Mouse (Mus musculus) myocyte (in vitro differentiated cells): ENCODE measurements at regions not wholly inside any gene's neighbourhood (a gene's known extent, or its start where the extent isn't known, plus 50 kb on each side); places are given as distances from the start of the nearest gene placed in this dataset.

Experiments used
- H3K27me3 ChIP-seq: one replicate; pipeline ENCODE4 v1.6.1; 2011; ENCODE audit not compliant: control insufficient read depth, insufficient read depth, insufficient read length
- H3K36me3 ChIP-seq: one replicate; pipeline ENCODE4 v1.6.1; 2011; ENCODE audit not compliant: control insufficient read depth, insufficient read depth
- H3K4me2 ChIP-seq: one replicate; pipeline ENCODE4 v1.6.1; 2011; ENCODE audit warnings: low read depth, control low read depth
- H3K4me3 ChIP-seq: one replicate; pipeline ENCODE4 v1.5.1; 2011; ENCODE audit warnings: mild to moderate bottlenecking, control low read depth, moderate library complexity
- H3K79me2 ChIP-seq: one replicate; pipeline ENCODE4 v1.6.1; 2011; ENCODE audit not compliant: control insufficient read depth, insufficient read depth
- H3ac ChIP-seq: one replicate; pipeline ENCODE4 v1.6.1; 2011; ENCODE audit not compliant: control insufficient read depth, insufficient read length
- CEBPB ChIP-seq: IDR thresholded peaks from 2 replicates; pipeline ENCODE4 v1.6.1; 2011; ENCODE audit warnings: mild to moderate bottlenecking, moderate library complexity; ENCODE audit not compliant: poor library complexity, insufficient read depth, severe bottlenecking
- E2F4 ChIP-seq: IDR thresholded peaks from one replicate; pipeline ENCODE4 v1.6.1; 2011; ENCODE audit warnings: mild to moderate bottlenecking, control low read depth, moderate library complexity; ENCODE audit not compliant: insufficient read depth
- MAX ChIP-seq: IDR thresholded peaks from one replicate; pipeline ENCODE4 v1.6.1; 2011; ENCODE audit warnings: low read depth, mild to moderate bottlenecking, control low read depth
- MYOD1 ChIP-seq, 3 experiments: IDR thresholded peaks; one replicate each; pipeline ENCODE4 v1.6.1; 2011; ENCODE audit warnings: control low read depth in 2 of 3, low read depth in 2 of 3, mild to moderate bottlenecking in 2 of 3, moderate library complexity in 1 of 3; ENCODE audit not compliant: insufficient read length in 2 of 3, control insufficient read depth in 1 of 3
- MYOG ChIP-seq, 3 experiments: IDR thresholded peaks; one replicate each; pipeline ENCODE4 v1.6.1; 2011; ENCODE audit warnings: control low read depth in 2 of 3, low read depth in 2 of 3, mild to moderate bottlenecking in 2 of 3; ENCODE audit not compliant: insufficient read length in 2 of 3, control insufficient read depth in 1 of 3, insufficient read depth in 1 of 3
- POLR2A ChIP-seq: IDR thresholded peaks from one replicate; pipeline ENCODE4 v1.6.1; 2011; ENCODE audit warnings: low read depth, mild to moderate bottlenecking, control low read depth, moderate library complexity; ENCODE audit not compliant: insufficient read length
- POLR2AphosphoS2 ChIP-seq: IDR thresholded peaks from one replicate; pipeline ENCODE4 v1.6.1; 2011; ENCODE audit warnings: low read depth, control low read depth; ENCODE audit not compliant: insufficient read length
- REST ChIP-seq: IDR thresholded peaks from one replicate; pipeline ENCODE4 v1.6.1; 2011; ENCODE audit warnings: mild to moderate bottlenecking, control low read depth, moderate library complexity; ENCODE audit not compliant: insufficient read depth, insufficient read length
- SRF ChIP-seq: IDR thresholded peaks from one replicate; pipeline ENCODE4 v1.6.1; 2011; ENCODE audit warnings: low read depth; ENCODE audit not compliant: control insufficient read depth, insufficient read length
- TCF12 ChIP-seq: IDR thresholded peaks from one replicate; pipeline ENCODE4 v1.6.1; 2011; ENCODE audit warnings: mild to moderate bottlenecking, control low read depth; ENCODE audit not compliant: poor library complexity, insufficient read depth, severe bottlenecking
- TCF3 ChIP-seq: IDR thresholded peaks from one replicate; pipeline ENCODE4 v1.6.1; 2011; ENCODE audit warnings: low read depth, control low read depth; ENCODE audit not compliant: insufficient read length
- USF1 ChIP-seq: IDR thresholded peaks from one replicate; pipeline ENCODE4 v1.6.1; 2011; ENCODE audit warnings: low read depth, mild to moderate bottlenecking, control low read depth, moderate library complexity

DNA sequence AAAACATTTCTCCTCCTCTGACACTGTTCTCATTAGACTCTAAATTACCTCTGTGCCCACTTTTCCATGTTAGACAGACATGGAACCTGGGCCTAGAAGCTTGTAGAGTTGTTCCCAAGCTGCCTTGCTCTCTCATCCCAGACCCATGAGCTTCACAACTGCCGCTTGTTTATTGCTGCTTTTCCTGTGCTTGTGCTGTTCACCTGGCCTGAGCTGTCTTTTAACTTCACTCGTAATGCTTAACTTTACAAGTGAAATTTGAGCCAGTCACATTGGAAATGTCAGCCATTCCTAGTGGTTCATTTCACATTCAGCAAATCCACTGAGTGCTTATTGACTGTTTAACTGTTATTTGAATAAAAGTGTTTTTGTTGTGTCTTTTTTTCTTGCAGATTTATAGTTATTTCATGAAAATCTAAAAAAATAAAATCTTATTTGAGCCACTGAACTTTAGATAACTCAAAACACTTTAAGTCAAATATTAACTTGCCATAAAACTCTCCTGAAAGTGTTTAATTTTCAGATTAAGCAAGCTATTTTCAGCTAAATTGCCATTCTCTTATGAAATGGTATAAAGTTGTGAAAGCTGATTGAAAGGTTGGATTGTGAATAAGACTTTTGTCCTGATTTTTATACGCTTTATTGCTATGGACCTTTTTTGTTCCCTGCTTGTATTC lies 131.9 kb downstream of the Ogfrl1 start:
- peak overlapping the region; percentile 0 for H3K4me2 ChIP-seq
- H3K27me3 ChIP-seq, result no peaks in the 10 kb centered on the region
- H3K79me2 ChIP-seq, result peaks cover 66% of the 10 kb centered on the region
- TF ChIP-seq POLR2AphosphoS2, result no peak
- no peak for TF ChIP-seq MYOG (IDR thresholded peaks at IDR 0.05; ENCODE audit: control insufficient read depth in 1 of 3, insufficient read depth in 1 of 3, insufficient read length in 2 of 3, low read depth in 2 of 3)
- TF ChIP-seq TCF3, result no peak
- no peak for TF ChIP-seq TCF12
- no peak for TF ChIP-seq E2F4
- TF ChIP-seq MAX, result no peak
- no peak for TF ChIP-seq CEBPB
- no peak for TF ChIP-seq POLR2A
- TF ChIP-seq SRF, result no peak
- TF ChIP-seq REST, result no peak
- TF ChIP-seq MYOD1 (IDR thresholded peaks at IDR 0.05; ENCODE audit: control insufficient read depth in 1 of 3, insufficient read length in 2 of 3, low read depth in 2 of 3), result no peak
- no peak for TF ChIP-seq USF1
- no peak overlapping the region for H3K4me3 ChIP-seq
- H3ac ChIP-seq, result no peak overlapping the region
- peaks cover under 1% of the 10 kb centered on the region for H3K36me3 ChIP-seq

DNA sequence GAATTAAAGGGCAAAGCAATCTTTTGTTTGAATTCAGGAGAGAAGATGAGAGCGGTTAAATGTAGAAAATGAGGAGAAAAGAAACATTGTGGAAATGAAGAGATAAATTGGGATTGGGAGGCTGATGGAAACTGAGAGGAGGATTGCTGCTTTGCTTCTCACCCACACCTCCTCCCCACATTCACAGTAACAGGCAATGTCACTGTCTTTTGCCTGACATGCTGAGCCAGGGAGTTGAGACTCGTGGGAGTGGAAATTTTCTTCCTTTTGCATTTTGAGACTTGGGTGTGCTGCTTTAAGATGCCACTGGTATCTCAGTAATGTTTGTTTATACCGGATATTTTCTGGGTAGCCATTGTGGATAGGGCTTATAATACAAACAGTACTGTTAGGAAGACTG lies 133.3 kb downstream of the Ogfrl1 start:
- Histone ChIP-seq H3K27me3 (no peaks in the 10 kb centered on the region), H3K4me3 (no peak overlapping the region), H3K36me3 (peaks cover 7% of the 10 kb centered on the region), H3ac (no peak overlapping the region), H3K79me2 (peaks cover 81% of the 10 kb centered on the region), H3K4me2 (peak overlapping the region; percentile 10)
- TF ChIP-seq USF1 (no peak), REST (no peak), TCF3 (no peak), MYOD1 (IDR thresholded peaks at IDR 0.05; ENCODE audit: control insufficient read depth in 1 of 3, insufficient read length in 2 of 3, low read depth in 2 of 3) (no peak), POLR2AphosphoS2 (no peak), SRF (no peak), MAX (no peak), CEBPB (no peak), TCF12 (no peak), MYOG (IDR thresholded peaks at IDR 0.05; ENCODE audit: control insufficient read depth in 1 of 3, insufficient read depth in 1 of 3, insufficient read length in 2 of 3, low read depth in 2 of 3) (no peak), POLR2A (no peak), E2F4 (no peak)

GRCm38 (mm10) chr1:23263798-23264197 lies 133.8 kb downstream of the Ogfrl1 start:
- H3K4me2 ChIP-seq, result peak overlapping the region; percentile 10
- TF ChIP-seq TCF3 (no peak), SRF (no peak), MYOG (IDR thresholded peaks at IDR 0.05; ENCODE audit: control insufficient read depth in 1 of 3, insufficient read depth in 1 of 3, insufficient read length in 2 of 3, low read depth in 2 of 3) (no peak), CEBPB (no peak), MYOD1 (IDR thresholded peaks at IDR 0.05; ENCODE audit: control insufficient read depth in 1 of 3, insufficient read length in 2 of 3, low read depth in 2 of 3) (no peak), POLR2A (no peak), E2F4 (no peak), REST (no peak), MAX (no peak), POLR2AphosphoS2 (no peak), USF1 (no peak)
- peaks cover 84% of the 10 kb centered on the region for H3K79me2 ChIP-seq
- peaks cover 7% of the 10 kb centered on the region for H3K36me3 ChIP-seq
- no peak overlapping the region for H3ac ChIP-seq
- H3K4me3 ChIP-seq, result no peak overlapping the region
- no peaks in the 10 kb centered on the region for H3K27me3 ChIP-seq

- H3K79me2 ChIP-seq, result peaks cover 86% of the 10 kb centered on the region
- no peak overlapping the region for H3K4me3 ChIP-seq
- H3K4me2 ChIP-seq, result no peak overlapping the region
- H3K27me3 ChIP-seq, result no peaks in the 10 kb centered on the region
- H3ac ChIP-seq, result no peak overlapping the region
- no peak for TF ChIP-seq TCF12
- TF ChIP-seq CEBPB, result no peak
- TF ChIP-seq TCF3, result no peak
- TF ChIP-seq MYOG (IDR thresholded peaks at IDR 0.05; ENCODE audit: control insufficient read depth in 1 of 3, insufficient read depth in 1 of 3, insufficient read length in 2 of 3, low read depth in 2 of 3), result no peak
- TF ChIP-seq MYOD1 (IDR thresholded peaks at IDR 0.05; ENCODE audit: control insufficient read depth in 1 of 3, insufficient read length in 2 of 3, low read depth in 2 of 3), result no peak
- no peak for TF ChIP-seq POLR2A
- TF ChIP-seq MAX, result no peak
- TF ChIP-seq SRF, result no peak
- H3K36me3 ChIP-seq, result peaks cover 7% of the 10 kb centered on the region
These were observed 135.9 kb downstream of the Ogfrl1 start for GRCm38 (mm10) chr1:23261652-23262051.

DNA sequence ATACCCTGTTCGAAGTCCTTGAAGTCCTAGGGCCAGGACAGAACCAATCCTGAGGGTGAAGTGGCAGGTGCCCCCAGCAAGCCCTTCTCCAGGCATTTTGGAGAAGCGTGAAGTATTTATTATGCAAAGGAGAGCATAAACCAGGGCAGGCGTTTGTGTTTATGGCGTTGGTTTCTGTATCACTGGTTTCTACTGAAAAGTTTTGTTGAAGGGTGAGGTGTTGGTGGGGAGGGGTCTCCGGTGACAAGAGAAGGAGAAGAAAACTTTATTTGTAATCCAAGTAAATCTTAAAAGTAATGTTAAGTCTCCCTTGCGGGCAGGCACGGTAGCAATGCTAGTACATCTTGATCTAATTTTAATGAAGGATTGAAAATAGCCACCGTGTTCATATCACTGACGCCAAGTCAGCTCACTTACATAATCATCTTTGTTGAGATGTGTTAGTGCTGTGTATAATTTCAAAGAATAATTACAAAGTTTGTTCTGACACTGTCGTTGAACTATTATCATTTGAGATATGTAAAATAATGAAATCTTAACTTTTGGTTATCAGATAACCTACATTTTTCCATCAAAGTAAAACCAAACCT lies 140.2 kb downstream of the Ogfrl1 start:
- Histone ChIP-seq H3ac (peak overlapping the region; percentile 60), H3K4me2 (peak overlapping the region; percentile 91), H3K36me3 (peaks cover 7% of the 10 kb centered on the region), H3K4me3 (peak overlapping the region; percentile 49), H3K27me3 (no peaks in the 10 kb centered on the region), H3K79me2 (peaks cover 53% of the 10 kb centered on the region)
- TF ChIP-seq MAX (no peak), SRF (no peak), POLR2AphosphoS2 (no peak), E2F4 (no peak), MYOD1 (IDR thresholded peaks at IDR 0.05; ENCODE audit: control insufficient read depth in 1 of 3, insufficient read length in 2 of 3, low read depth in 2 of 3) (no peak), MYOG (IDR thresholded peaks at IDR 0.05; ENCODE audit: control insufficient read depth in 1 of 3, insufficient read depth in 1 of 3, insufficient read length in 2 of 3, low read depth in 2 of 3) (no peak), TCF3 (no peak), TCF12 (no peak), REST (no peak), POLR2A (no peak), USF1 (no peak)
